Mouse (Mus musculus) left cerebral cortex, adult 11 months (tissue): ENCODE results near the gene Gm17387.
A peak's percentile ranks its signal among the peaks of the same experiment; 100 is the strongest.

ENCODE experiments used
- DNase-seq: peaks from one replicate; pipeline ENCODE4 v3.0.0; 2022; ENCODE audit warnings: low spot score

The Gm17387 gene

DNA sequence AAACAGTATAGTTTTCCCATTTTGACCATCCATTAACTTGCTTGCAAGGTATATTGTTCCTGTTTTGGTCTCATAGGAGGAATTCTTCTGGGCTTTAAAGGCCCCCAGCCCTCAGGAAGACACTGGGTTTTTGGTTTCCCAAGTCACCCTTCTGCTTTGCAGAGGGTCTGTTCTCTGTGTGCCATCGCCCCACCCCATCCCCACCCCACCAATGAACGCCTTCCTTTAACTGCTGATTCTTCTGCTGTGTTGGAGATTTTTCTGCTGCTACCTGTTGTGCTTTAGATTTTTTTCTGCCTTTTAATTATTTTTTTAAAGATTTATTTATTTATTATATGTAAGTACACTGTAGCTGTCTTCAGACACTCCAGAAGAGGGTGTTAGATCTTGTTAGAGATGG, at the start of gene Gm17387:
Gene Gm17387, plus strand, starts transcription at position 301 of the 400 bp plus-strand sequence.
- no peak for DNase-seq

DNA sequence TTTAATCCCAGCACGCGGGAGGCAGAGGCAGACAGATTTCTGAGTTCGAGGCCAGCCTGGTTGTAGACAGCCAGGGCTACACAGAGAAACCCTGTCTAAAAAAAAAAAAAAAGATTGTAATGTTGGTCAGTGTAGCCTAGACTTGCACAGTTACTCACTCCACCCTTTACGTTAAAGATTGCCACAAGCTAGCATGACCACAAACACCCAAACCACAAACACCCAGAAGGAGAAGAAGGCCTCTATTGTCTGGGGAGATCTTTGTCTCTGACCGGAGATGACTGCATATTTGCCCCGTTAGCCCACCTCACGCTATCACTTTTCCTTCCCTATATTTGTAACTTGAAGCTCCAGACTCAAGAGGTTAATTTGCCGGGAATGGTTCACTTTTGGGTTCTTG, 47.2 kb upstream of the Gm17387 start:
- no peak for DNase-seq

DNA sequence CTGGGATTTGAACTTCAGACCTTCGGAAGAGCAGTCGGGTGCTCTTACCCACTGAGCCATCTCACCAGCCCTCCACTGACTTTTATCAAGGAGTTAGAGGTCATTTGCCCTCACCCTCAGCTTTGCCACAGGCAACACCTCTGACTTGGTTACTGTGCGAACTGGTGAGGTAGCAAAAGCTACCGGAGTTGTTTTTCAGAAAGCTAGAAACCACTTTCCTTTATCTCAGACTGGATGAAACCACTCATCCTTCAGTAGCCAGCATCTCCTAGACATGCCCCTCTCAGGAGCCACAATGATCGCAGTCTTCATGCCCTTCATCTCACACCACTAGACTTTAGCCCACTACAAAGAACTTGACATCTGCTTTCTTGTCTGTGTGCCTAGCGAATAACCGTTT, 46.0 kb upstream of the Gm17387 start:
- no peak for DNase-seq

DNA sequence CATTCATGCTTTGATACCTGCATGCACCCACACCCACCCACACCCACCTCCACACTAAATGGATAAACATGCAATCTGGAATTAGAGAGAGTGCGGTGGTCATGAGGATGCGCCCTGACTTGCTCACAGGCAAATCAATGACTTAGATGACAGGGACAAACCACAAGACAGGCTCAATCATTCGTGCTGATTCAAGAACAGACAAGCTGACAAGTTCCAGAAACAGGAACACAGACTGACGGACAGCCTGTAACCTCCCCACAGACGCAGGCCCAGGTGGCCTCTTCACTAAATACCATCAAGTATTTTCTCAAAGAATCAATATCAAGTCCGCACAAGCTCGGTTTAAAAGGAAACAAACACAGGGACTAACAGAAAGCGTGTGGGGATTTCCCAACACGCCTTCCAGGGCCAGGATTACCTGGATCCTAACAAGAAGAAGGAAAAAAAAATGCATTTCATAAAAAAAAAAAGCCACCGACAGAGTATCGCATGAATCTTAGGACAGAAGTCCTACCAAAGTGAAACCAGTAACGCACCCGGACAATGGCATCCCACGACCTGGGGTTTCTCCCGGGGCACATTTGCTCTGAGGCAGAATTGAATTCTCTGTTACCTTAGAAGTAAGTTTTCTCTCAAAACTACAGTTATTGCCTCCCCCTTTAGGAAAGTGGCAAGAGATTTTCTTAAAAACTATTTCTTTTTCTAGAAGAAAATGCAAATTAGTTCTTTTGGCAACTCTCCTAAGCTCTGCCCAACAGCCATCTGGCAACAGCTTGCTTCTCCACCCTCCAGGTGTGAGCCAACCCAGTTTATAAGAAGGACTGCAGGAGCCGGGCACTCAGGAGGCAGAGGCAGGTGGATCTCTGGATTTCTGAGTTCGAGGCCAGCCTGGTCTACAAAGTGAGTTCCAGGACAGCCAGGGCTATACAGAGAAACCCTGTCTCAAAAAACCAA, 41.5 kb upstream of the Gm17387 start:
- no peak for DNase-seq

DNA sequence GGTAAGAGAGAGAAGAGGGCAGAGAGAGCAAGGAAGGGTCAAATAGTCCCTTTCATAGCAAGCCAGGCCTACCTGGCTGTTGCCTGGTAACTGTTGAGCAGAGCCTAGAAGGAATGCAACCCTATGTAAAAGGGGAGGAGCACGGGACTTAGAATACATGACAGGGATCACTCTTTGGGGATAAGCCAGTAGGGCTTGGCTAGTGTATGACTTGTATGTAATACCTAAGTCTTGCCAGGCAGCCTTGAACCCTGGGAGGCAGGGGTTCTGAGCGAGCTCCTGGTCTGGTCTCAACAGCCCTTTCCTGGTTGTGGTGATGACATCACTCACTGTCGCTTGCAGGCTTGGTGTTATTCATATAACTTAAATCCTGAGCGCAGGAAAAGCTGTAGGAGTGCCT, 39.9 kb upstream of the Gm17387 start:
- DNase-seq = no peak

DNA sequence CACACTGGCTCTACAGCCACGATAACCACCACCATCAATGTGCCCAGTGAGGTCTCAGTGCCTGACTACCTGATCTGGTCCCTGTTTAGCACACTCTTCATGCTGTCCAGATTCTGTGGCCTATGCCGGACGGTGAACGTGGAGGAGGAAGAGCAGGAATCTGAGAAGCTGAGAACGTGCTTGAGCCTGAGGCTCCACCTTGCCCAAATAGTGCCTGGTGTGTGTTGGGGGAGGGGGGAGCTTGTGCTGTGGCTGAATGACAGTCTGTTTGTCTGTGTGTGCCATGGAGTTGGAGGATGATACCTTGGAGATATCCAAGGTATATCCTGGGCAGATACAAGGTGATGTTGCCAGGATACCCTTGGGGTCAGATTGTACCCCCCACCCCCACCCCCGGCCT, 38.7 kb upstream of the Gm17387 start:
- no peak for DNase-seq

DNA sequence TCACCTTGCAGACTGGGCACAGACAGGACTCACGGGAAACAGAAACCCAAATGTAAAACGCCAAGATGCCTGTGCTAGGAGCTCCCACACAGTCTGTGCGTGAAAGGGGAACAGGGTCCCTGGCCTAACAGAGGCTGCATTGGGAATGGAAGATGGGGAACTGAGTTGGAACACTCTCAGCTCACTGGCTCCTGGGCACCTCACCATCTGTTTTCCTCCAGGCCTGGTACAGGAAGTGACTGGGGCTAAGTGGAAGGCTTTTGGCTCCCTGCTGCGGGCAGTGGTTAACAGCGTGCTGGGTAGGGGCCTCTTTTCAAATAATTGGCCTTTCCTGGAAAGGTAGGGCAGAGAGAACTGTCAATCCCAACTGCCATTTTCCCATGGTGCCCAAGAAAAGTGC, 38.3 kb upstream of the Gm17387 start:
- no peak for DNase-seq

DNA sequence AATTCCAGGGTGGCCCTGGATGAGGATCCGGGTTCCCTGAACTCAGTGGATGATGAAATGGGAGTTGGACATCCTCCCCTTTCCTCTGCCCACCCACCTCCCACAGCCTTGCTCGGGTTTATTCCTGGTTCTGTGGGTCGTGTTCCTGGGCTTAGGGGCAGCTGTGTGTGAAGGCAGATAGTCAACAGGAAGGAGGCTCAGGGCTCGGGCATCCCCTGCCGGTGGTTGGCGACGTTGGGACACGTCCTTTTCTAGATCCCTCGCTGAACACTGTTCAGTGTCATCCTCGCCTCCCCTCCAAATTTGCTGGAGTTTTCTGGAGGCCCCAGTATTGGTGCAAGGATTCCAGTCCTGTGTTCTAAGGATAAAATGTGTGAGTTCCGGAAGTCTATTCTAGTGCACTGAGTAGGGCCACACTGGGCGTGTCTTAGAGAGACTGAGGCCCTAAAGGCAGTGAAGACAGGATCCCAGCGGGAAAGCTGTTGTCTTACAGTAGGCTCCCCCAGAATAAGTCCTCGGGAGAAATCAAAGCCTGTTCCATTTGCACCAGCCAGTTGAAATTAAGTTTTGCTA, 37.7 kb upstream of the Gm17387 start:
- DNase-seq = no peak

DNA sequence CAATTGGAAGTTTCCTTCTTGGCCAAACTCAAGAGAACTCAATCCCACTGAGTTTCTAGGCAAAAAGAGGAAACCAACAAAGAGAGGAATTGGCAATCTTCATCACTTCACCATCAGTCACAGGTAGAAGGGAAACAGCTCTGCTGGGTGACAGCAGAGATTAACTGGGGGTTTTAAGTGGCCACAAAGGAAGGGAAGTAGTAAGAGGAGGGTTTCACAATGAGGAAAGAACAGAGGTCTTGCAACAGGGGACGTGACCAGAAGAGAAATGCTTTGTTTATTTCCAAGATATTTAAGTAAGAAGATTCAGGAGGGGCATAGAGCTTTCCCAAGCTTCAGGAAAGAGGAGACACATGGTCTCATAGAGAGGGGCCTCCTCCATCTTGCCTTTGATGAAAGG, 31.1 kb upstream of the Gm17387 start:
- DNase-seq = no peak

DNA sequence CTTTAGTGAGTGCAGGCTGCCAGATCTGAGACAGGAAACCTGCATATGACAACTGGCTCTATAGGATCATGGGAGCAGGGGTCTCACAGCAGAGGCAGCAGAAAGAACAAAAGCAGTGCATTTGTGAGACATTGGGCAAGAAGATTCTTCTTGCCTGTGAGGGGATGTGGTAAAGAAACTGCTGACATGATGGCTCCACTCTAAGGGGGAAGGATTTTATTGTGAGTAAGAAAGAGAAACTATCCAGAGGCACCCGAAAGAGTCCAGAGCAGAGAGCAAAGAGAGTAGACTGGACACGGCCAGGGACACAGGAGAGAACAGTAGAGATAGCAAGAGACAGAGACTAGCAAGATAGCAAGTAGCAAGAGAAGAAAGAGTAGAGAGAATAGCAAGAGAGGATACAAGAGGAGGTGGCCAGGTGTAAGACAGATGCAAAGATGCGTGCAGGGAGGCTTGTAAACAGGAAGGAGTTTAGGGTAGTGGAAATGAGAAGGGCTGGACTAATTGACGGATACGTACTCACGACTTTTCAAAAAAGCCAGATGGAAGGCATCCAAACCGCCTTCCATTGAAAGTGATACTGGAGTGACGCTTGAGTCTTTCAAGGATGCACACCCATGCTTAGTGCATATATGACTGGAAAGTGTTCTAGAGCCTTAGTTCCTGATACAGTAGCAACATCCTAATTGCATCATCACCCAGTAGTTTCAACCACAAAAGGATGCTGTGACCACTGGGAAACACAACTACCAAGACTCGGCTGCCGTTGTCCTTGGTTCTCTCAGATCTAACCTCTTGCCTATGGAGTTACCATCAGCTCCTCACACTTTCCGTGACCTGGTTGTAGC, 29.9 kb upstream of the Gm17387 start:
- DNase-seq = no peak

DNA sequence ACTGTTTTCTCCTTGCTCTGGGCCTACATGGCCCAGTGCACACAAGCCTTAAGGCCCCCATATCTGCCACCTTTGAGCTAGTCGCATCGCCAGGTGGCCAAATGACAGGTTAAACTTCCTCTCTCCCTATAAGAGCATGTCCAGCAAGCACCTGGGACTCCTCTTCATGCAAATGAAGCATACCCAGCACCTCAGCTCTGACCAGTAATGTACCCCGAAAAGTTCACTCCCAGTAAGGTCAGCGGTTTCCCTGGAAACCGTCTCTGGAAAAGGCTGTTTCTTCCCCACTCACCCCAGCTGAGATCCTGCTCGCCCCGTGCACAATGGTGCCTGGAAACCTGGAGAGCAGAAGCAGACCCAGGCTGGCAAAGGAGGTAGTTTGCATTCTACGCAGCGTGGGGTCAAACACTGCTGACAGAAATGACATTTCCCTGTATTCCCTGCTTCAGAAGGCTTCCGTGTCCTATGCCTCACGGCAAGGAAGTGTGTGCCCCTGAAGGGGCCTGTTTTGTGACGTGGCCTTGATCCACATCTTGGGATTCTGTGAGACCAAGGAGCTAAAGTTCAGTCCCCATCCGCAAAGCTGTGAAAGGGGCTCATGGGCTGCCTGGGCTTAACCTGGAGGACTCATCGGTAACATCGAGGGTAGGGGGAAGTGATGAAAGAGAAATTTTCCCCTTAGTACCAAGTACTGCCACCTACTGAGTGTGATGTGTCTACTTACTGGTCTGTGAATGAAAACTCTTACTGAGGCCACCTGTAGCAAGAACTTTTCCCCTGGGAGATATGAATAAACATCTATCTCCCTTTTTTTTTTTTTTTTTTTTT, 27.8 kb upstream of the Gm17387 start:
- no peak for DNase-seq

DNA sequence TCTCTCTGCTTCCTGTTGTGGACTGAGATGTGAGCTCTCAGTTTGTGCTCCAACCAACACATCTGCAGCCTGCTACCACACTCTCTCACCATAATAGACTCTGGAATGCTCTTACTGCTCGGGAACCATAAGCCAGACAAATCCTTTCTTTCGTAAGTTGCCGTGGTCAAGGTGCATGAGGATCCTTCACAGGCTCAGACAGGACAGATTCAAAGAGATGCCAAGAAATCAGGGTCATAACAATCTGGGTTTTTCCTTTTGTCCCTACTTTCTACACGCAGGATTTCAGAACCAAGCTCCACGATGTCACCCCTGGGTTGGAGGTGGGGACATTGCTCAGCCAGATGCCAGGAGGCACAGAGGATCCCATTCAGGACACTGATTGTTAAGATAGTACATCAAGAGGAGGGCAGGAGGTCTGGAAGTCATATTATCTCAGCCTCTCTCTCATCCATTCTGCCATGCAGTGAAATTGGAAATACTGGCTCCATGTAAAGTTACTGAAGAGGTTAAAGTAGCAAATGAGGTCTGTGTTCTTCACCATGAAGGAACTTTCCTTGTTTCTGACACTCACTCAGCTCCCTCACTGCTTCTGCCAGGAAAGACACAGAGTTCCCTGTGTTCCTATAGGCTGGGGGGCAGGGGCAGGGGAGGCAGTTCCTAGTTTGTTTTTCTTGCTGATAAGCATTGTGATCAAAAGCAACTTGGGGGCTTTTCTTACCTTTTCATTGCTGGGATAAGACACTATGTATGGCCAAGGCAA, 25.5 kb upstream of the Gm17387 start:
- DNase-seq = no peak

DNA sequence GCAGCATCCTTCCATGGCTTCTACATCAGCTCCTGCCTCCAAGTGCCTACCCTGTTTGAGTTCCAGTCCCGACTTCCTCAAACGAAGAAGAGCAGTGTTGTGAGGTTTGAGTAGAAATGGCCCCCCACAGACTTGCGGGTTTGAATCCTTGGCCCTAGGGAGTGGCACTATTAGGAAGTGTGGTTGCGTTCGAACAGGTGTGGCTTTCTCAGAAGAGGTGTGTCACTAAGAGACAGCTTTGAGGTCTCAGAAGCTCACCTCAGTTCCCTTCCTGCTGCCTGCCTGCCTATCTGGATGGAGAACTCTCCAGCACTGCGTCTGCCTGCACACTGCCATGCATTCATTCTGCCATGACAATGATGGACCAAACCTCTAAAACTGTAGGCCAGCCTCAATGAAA, 22.5 kb upstream of the Gm17387 start:
- no peak for DNase-seq

DNA sequence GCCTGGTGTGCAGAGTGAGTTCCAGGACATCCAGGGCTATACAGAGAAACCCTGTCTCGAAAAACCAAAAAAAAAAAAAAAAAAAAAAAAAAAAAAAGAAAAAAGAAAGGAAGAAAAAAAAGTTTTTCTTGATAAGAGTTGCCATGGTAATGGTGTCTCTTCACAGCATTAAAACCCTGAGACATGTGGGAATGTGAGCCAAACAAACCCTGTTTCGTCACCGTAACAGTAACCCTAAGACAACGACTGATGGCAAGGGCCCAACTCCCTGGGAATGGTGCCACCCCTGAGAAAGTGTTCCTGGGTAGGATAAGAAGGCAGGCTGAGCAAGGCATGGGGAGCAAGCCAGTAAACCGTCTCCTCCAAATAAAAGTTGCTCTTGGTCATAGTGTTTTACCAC, 22.0 kb upstream of the Gm17387 start:
- no peak for DNase-seq

DNA sequence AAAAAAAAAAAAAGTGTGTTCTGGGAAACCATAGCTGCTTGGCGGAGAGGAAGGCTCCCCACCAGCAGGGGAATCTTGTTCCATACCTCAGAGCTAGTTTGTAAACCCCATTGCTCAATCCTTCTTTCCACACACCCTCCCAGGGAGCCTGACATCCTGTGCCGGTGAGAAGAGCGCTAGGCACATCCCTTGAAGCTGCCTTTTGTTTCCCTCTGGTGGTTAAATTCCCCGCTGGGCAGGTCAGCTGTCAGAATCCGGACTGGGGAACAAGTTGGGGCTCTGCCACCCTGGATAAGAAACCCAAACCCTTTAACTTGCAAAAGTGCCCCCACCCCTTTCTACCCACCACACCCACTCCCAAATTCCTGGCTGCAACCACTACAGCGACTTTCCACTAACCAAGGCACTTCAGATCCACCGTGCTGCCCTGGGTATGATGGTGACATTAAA, 20.6 kb upstream of the Gm17387 start:
- no peak for DNase-seq

DNA sequence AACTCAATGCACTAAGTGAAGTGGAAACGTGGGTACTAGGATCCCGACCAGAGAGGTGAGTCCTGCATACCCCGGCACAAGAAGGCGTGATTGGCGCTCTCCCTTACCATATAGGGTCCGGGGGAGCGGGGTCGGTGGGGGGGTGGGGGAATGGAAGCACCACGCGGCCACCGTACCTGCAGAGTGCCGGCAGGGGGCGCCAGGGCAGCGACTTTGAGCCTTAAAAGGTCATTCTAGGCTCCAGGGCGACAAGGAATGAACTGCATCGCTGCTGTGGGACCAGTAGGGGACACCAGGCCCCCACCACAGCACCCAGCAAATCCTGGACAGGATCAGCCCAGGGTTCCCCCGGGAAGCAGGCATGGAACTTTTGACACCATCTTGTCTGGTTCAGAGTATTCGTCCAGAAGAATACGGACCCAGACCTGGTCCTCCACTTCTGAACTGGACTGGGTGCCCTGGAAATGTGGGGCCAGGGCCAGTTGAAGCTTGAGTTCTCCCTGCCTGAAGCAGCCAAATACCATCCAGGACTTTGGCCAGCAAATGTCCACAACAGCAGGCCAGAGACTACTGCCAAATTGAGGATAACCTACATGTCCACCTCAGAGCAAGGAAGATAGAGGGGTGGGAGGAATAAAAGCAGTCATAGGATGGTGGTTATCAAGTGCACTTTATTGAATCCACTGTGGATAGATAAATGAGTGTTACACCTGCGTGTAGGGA, 19.8 kb upstream of the Gm17387 start:
- peak; percentile 23 for DNase-seq

DNA sequence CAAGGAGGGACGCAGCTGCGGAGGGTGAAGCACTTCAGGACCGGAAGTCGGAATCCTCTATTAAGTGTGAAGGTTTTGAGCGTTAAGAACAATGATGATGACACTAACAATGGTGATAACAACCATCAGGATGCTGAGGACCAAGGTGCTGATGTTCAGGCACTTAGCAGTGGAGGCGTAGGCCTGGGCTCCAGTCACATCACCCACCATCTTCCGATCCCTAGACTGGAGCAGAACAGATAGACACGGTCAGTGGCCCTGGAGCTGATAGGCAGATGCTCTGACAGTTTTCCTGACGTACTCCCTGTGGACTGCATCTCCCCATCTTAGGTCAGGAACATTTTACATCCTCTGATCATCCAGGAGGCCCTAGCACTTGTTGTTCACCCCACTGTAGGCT, 19.3 kb upstream of the Gm17387 start:
- no peak for DNase-seq

DNA sequence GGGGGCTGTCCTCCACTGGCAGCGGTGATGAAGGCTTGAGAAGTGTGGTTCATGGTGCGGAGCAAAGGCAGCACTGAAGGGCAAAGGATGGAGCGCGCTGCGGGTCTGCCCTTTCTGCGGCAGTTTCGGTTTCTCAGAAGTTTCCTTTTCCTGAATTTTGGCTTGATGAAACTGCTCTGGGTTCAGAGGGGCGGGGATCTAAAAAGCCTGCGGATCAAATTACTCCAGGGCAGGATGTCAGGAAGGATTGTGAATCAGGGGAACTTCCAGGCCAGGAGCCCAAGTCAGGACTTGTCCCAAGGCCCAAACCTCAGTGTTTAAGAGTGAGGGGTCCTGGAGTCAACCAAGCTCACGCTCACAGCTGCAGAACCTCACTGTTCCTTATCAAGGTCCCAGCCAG, 18.3 kb upstream of the Gm17387 start, which contains the start of gene Ifitm3:
Gene Ifitm3, minus strand, starts transcription at position 178 of the 400 bp plus-strand sequence.
- no peak for DNase-seq

DNA sequence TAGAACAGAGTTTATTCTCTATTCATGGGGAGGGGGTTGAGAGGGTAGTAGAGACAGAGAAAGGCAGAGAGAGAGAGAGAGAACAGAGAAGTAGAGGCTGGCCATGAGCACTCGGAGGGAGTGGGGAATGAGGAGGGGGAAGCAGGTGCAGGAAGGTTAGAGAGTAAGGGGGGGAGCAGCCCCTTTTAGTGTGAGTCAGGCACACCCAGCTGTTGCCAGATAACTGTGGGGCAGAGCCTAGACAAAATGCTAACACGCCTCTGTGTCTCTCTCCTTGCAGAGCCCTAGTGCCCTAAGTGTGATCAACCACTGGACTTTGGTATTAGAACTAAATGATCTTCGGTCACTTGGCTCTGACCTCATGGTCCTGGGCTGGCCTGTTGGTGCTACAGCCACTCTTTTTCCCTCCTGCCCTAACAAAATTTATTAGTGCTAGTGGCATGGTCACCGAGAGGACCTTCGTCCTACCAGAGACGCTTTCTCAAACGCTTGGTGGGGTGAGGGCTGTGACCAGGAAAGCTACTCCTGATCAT, 17.6 kb upstream of the Gm17387 start:
- DNase-seq = no peak
